Mouse (Mus musculus): Measurements from ENCODE around the gene Frem2. TPM values are rescaled to one million over a fixed set of nuclear protein-coding genes. Genes with fewer than 3 reads are reported as not detected.

Gene Frem2
- not detected in 2 replicates for total RNA-seq (2017)

- ATAC-seq (ENCODE audit: extremely low read depth, insufficient number of reproducible peaks, low FRiP score, poor library complexity, severe bottlenecking) = no peak
Observed at GRCm38 (mm10) chr3:53656878-53657561, at the start of gene Frem2. Frem2 (minus strand) TSS chr3:53657355.

- no peak for ATAC-seq (ENCODE audit: extremely low read depth, insufficient number of reproducible peaks, low FRiP score, poor library complexity, severe bottlenecking)
Observed at GRCm38 (mm10) chr3:53705992-53706495, 48.9 kb upstream of the Frem2 start.

GRCm38 (mm10) chr3:53703126-53703505 lies 46.0 kb upstream of the Frem2 start:
- no peak for ATAC-seq (ENCODE audit: extremely low read depth, insufficient number of reproducible peaks, low FRiP score, poor library complexity, severe bottlenecking)

GRCm38 (mm10) chr3:53702421-53703125 lies 45.4 kb upstream of the Frem2 start:
- ATAC-seq (ENCODE audit: extremely low read depth, insufficient number of reproducible peaks, low FRiP score, poor library complexity, severe bottlenecking) = no peak

GRCm38 (mm10) chr3:53701940-53702339 lies 44.8 kb upstream of the Frem2 start:
- ATAC-seq (ENCODE audit: extremely low read depth, insufficient number of reproducible peaks, low FRiP score, poor library complexity, severe bottlenecking) = no peak

- no peak for ATAC-seq (ENCODE audit: extremely low read depth, insufficient number of reproducible peaks, low FRiP score, poor library complexity, severe bottlenecking)
Observed at GRCm38 (mm10) chr3:53687776-53688175, 30.6 kb upstream of the Frem2 start.

GRCm38 (mm10) chr3:53682244-53682643 lies 25.1 kb upstream of the Frem2 start:
- ATAC-seq (ENCODE audit: extremely low read depth, insufficient number of reproducible peaks, low FRiP score, poor library complexity, severe bottlenecking) = no peak

GRCm38 (mm10) chr3:53680816-53681215 lies 23.7 kb upstream of the Frem2 start:
- ATAC-seq (ENCODE audit: extremely low read depth, insufficient number of reproducible peaks, low FRiP score, poor library complexity, severe bottlenecking) = no peak

GRCm38 (mm10) chr3:53674225-53674624 lies 17.1 kb upstream of the Frem2 start:
- no peak for ATAC-seq (ENCODE audit: extremely low read depth, insufficient number of reproducible peaks, low FRiP score, poor library complexity, severe bottlenecking)

- no peak for ATAC-seq (ENCODE audit: extremely low read depth, insufficient number of reproducible peaks, low FRiP score, poor library complexity, severe bottlenecking)
Observed at GRCm38 (mm10) chr3:53669736-53670135, 12.6 kb upstream of the Frem2 start.

- no peak for ATAC-seq (ENCODE audit: extremely low read depth, insufficient number of reproducible peaks, low FRiP score, poor library complexity, severe bottlenecking)
Observed at GRCm38 (mm10) chr3:53657744-53658534, 784 bp upstream of the Frem2 start.

GRCm38 (mm10) chr3:53656328-53656877 lies 752 bp downstream of the Frem2 start:
- ATAC-seq (ENCODE audit: extremely low read depth, insufficient number of reproducible peaks, low FRiP score, poor library complexity, severe bottlenecking) = no peak

- ATAC-seq (ENCODE audit: extremely low read depth, insufficient number of reproducible peaks, low FRiP score, poor library complexity, severe bottlenecking) = no peak
Observed at GRCm38 (mm10) chr3:53655343-53655742, 1.8 kb downstream of the Frem2 start.

- ATAC-seq (ENCODE audit: extremely low read depth, insufficient number of reproducible peaks, low FRiP score, poor library complexity, severe bottlenecking) = no peak
Observed at GRCm38 (mm10) chr3:53650003-53650748, 7.0 kb downstream of the Frem2 start.

- ATAC-seq (ENCODE audit: extremely low read depth, insufficient number of reproducible peaks, low FRiP score, poor library complexity, severe bottlenecking) = no peak
Observed at GRCm38 (mm10) chr3:53649425-53649824, 7.7 kb downstream of the Frem2 start.

- no peak for ATAC-seq (ENCODE audit: extremely low read depth, insufficient number of reproducible peaks, low FRiP score, poor library complexity, severe bottlenecking)
Observed at GRCm38 (mm10) chr3:53648902-53649301, 8.3 kb downstream of the Frem2 start.

- ATAC-seq (ENCODE audit: extremely low read depth, insufficient number of reproducible peaks, low FRiP score, poor library complexity, severe bottlenecking) = no peak
Observed at GRCm38 (mm10) chr3:53635948-53636347, 21.2 kb downstream of the Frem2 start.

GRCm38 (mm10) chr3:53631126-53631525 lies 26.0 kb downstream of the Frem2 start:
- ATAC-seq (ENCODE audit: extremely low read depth, insufficient number of reproducible peaks, low FRiP score, poor library complexity, severe bottlenecking) = no peak

GRCm38 (mm10) chr3:53630630-53631029 lies 26.5 kb downstream of the Frem2 start:
- no peak for ATAC-seq (ENCODE audit: extremely low read depth, insufficient number of reproducible peaks, low FRiP score, poor library complexity, severe bottlenecking)

Data from neutrophil, adult 5-6 weeks (primary cell).